Mouse (Mus musculus) cortical plate, adult 2 months (tissue): ENCODE measurements around the gene Gba. TPM values are rescaled to one million over a fixed set of nuclear protein-coding genes. Genes with fewer than 3 reads are reported as not detected.

Source experiments
- H3K27ac ChIP-seq: fragments of 200-500 bp; 2 replicates; pipeline ENCODE4 v1.5.1; 2012; ENCODE audit warnings: low read length, control low read depth, inconsistent platforms; ENCODE audit not compliant: insufficient read depth
- H3K4me1 ChIP-seq: fragments of 200-500 bp; 2 replicates; pipeline ENCODE4 v1.6.1; 2011; ENCODE audit warnings: low read length; ENCODE audit not compliant: control insufficient read depth, insufficient read depth
- H3K4me3 ChIP-seq: fragments of 200-500 bp; 2 replicates; pipeline ENCODE4 v1.5.1; 2011; ENCODE audit warnings: mild to moderate bottlenecking, low read length, control low read depth; ENCODE audit not compliant: insufficient read depth
- CTCF ChIP-seq: fragments of 200-500 bp; IDR thresholded peaks from 2 replicates; pipeline ENCODE4 v1.5.1; 2011; ENCODE audit warnings: mild to moderate bottlenecking, control low read depth, low read length; ENCODE audit not compliant: insufficient read depth; ENCODE audit errors: extremely low read depth
- POLR2A ChIP-seq: fragments of 200-500 bp; IDR thresholded peaks from 2 replicates; pipeline ENCODE4 v1.6.1; 2011; ENCODE audit warnings: mild to moderate bottlenecking, low read length, control low read depth; ENCODE audit not compliant: insufficient read depth; ENCODE audit errors: extremely low read depth
- polyA plus RNA-seq: library from polyadenylated mRNA; depleted of rRNA; stranded (reverse); fragments of >200 nt; gene quantifications from 2 replicates; pipeline ENCODE4 v1.2.3, GENCODE M21; 2012

The Gba gene
- polyA plus RNA-seq, 1 experiment = 85.1 TPM

DNA sequence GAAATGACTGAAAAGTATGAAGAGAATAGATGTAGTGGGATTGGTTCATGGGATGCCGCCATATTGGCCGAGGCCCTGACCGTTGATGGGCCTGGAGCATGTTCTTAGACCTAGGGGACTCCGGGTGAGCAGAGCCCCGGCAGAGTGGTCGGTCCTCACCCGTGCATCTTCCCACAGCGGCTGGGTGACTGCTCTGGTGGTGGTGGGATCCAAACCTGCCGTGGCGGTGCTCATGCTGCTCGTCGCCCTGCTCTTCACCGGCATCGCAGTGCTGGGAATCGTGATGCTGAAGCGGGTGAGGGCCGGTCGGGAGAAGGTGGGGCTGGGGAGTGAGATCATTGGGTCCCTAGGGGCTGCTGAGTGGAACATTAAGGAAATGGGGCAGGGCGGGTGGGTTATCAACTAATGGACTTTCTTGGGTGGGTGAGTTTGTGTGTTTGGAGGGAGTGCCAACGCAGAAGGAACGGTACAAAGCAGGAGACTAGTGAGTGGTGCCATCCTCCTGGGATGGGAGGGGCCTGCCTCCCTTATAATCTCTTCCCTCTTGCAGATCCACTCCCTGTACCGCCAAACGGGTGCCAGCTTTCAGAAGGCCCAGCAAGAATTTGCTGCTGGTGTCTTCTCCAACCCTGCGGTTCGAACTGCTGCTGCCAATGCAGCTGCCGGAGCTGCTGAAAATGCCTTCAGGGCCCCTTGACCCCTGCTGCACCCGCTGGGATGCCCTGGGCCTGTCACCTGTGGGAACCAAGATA, 20.8 kb upstream of the Gba start:
- Histone ChIP-seq H3K27ac (no peak overlapping the region), H3K4me3 (no peak overlapping the region), H3K4me1 (no peaks in the 10 kb centered on the region; the same call in 1 of the 2 replicates)
- TF ChIP-seq POLR2A (no peak), CTCF (no peak)

DNA sequence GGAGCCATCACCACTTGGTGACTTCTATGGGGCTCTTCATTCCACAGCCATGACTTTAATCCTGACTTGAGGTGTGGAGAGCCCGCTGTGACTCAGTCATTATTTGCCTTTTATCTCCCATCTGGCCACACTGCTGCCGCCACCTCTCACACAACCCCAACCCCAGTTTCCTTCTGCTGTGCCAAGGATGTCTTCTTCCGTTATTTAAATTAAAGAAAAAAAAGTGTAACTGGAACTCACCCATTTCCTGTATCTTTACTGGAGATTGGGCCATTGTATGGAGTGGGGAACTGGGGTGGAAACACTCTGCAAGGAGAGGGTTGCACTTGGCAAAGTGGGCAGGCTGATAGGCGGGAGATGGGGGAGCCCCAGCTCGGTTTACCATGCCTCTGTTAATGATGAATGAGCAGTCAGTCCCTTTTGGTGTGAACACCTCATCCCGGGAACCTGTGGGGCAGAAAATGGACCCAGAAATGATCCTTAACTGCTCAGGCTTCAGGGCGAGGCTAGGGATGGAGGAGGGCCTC, 20.1 kb upstream of the Gba start:
- Histone ChIP-seq H3K27ac (no peak overlapping the region), H3K4me3 (peak overlapping the region; percentile 59; the same call in 1 of the 2 replicates), H3K4me1 (no peaks in the 10 kb centered on the region; the same call in 1 of the 2 replicates)
- TF ChIP-seq POLR2A = no peak
- no peak for TF ChIP-seq CTCF

DNA sequence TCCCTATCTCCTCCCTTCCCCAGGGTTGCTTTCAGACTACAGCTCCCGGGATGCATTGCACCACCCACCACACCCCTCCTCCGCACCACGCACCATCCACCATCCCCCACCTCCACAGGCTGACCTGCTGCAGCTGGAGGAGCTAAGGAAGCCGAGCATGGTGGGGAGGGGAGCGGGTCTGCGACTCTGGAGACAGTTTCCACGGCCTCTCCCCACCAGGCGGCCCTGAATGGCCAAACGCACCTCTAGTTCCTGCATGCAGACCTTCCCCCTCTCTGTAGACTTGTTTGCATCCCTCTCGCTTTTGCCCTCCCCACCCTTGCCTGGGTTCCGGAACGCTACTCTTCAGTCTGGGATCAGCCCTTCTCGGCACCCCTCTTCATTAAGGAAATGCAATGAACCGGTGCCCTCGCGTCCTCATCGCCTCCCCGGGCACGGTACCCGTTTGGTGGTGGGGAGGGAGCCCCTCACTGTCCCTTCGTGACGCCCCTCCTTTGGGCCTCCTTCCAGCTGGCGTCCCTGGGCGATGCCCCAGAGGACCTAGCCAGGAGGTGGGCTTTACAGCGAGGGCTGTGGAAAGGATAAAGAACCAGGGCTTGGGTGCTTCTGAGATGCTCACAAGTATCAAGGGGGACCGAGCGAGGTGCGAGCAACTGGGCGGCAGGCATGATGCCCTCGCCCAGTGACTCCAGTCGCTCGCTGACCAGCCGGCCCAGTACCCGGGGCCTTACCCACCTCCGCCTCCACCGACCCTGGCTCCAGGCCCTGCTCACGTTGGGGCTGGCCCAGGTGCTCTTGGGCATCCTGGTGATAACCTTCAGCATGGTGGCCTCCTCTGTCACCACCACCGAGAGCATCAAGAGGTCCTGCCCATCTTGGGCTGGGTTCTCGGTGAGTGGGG, 19.4 kb upstream of the Gba start, which contains the start of gene Fam189b:
Fam189b (plus strand) TSS at position 86 of the 901 bp plus-strand sequence.
- Histone ChIP-seq H3K4me1 (no peaks in the 10 kb centered on the region; the same call in 1 of the 2 replicates), H3K4me3 (peak within 1 kb of the TSS; percentile 59), H3K27ac (peak within 1 kb of the TSS; percentile 29)
- TF ChIP-seq CTCF (no peak), POLR2A (peak; percentile 94)

DNA sequence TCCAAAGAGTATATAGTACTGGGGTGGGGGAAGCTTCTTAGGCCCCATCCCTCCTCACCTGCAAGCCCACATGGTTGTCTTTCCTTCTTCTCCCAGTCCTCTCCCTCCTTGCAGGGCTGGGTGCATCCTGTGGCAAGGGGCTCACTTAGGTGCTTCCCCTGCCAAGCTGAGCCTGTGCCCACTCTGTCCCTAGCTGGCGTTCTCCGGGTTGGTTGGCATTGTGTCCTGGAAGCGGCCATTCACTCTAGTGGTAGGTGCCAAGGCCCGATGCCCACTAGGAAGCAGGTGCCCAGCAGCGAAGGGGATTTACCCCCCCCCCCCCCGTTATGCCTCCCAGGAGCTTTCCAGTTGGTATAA, 18.8 kb upstream of the Gba start:
- Histone ChIP-seq H3K4me1 (no peaks in the 10 kb centered on the region), H3K4me3 (peak overlapping the region; percentile 59), H3K27ac (peak overlapping the region; percentile 29; the same call in 1 of the 2 replicates)
- TF ChIP-seq CTCF (no peak), POLR2A (no peak)

DNA sequence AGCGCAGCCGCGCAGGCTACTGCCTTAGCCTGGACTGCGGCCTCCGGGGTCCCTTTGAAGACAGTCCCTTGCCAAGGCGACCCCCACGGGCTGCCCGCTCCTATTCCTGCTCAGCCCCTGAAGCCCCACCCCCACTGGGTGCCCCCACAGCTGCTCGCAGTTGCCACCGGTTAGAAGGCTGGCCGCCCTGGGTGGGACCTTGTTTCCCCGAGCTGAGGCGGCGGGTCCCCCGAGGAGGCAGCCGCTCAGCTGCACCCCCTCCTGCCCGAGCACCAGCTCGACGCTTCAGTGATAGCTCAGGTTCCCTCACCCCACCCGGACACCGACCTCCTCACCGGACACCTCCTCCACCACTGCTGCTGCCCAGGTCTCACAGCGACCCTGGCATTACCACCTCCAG, 15.5 kb upstream of the Gba start:
- TF ChIP-seq CTCF (no peak), POLR2A (no peak)
- H3K27ac ChIP-seq = no peak overlapping the region
- no peak overlapping the region for H3K4me3 ChIP-seq
- H3K4me1 ChIP-seq = no peaks in the 10 kb centered on the region

DNA sequence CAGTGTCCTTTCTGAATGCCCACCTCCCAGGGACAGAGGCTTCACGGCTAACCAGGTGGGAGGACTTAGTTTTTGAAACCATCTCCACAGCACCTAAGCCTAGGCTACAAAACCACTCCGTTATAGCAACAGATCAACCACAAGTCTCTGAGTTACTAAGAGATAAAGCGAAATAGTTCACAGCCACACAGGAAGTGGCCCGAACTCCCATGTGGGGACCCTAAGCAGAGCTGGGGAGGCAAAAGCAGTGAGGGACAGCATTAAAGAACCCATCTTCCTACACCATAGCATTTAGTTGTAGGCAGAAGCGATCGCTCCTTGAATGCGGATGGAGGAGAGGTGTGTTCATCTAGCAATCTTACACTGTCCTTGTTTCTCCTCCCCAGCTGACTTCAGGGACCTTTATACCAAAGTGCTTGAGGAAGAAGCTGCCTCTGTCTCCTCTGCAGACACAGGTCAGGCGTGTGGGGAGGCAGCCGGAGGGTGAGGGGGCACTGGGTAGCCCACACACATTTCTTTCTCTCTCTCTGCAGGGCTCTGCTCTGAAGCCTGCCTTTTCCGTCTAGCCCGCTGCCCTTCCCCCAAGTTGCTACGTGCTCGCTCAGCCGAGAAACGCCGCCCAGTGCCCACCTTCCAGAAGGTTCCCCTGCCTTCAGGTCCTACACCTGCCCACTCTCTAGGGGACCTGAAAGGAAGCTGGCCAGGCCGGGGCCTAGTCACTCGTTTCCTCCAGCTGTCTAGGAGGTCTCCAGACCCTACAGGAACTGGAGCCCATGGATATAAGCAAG, 14.8 kb upstream of the Gba start:
- H3K4me1 ChIP-seq = no peaks in the 10 kb centered on the region

DNA sequence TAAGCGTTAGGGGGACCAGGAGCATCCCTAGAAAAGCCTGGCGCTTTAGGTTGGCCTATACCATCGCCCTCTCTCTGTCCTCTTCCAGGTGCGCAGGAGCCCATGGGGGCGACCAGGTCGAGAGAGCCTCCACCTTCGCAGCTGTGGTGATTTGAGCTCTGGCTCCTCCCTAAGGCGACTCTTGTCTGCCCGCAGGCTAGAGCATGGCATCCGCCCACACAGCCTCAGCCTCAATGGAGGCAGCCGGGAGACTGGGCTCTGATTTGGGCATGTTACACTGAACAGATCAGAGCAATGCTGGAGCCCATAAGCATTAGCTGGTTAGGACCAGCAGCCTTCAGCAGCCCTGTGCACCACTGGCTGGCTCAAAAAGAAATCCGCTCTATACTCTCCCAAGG, 14.3 kb upstream of the Gba start:
- Histone ChIP-seq H3K4me3 (no peak overlapping the region), H3K4me1 (no peaks in the 10 kb centered on the region), H3K27ac (no peak overlapping the region)
- TF ChIP-seq CTCF = no peak

More for the DNA sequence above, 14.8 kb upstream of the Gba start:
- Histone ChIP-seq H3K4me3 (no peak overlapping the region), H3K27ac (no peak overlapping the region)
- TF ChIP-seq POLR2A = no peak
- no peak for TF ChIP-seq CTCF

DNA sequence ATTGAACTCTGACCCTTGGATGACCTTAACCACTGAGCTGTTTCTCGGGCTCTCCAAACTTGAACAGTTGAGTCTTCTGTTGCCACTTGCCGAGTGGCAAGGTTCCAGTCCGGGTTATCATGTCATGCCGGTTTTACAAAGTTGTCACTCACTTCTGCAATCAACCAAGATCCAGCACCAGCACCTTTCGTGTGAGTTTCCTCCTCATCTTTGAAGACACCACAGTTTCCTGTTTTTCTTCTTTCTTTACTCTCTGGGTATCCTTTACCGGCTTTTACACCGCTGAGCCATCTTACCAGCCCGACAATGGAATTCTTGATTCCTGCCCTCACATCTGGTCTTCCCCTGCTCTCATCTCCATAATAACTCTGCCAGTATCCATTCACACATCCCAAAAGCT, 12.3 kb upstream of the Gba start:
- Histone ChIP-seq H3K4me3 (no peak overlapping the region), H3K4me1 (no peaks in the 10 kb centered on the region), H3K27ac (no peak overlapping the region)
- TF ChIP-seq POLR2A = no peak
- no peak for TF ChIP-seq CTCF

DNA sequence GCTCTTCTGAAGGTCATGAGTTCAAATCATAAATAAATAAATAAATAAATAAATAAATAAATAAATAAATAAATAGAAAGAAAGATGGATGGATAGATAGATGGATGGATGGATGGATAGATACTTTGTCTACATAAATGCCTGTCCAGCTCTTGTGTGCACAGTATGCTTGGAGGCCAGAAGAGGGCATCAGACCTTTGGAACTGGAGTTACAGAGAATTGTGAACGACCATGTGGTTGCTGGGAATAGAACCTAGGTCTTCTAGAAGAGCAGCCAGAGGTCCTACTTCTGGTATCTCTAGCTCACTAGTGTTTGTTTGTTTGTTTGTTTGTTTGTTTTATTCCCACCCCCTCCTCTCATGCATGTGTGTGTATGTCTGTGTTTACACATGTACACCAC, 9.4 kb upstream of the Gba start:
- TF ChIP-seq CTCF = no peak
- no peak for TF ChIP-seq POLR2A
- no peak overlapping the region for H3K27ac ChIP-seq
- H3K4me3 ChIP-seq = no peak overlapping the region
- H3K4me1 ChIP-seq = no peaks in the 10 kb centered on the region
